Mouse (Mus musculus) kidney, adult 2 months (tissue): ENCODE data around the gene 2900011O08Rik. TPM values are rescaled to one million over a fixed set of nuclear protein-coding genes. Genes with fewer than 3 reads are reported as not detected.

Experiments used
- DNase-seq: peaks from one replicate; pipeline ENCODE4 v3.0.0; 2021
- H3K27ac ChIP-seq: fragments of 200-500 bp; 2 replicates; pipeline ENCODE4 v1.5.1; 2012; ENCODE audit warnings: low read depth, low read length, control low read depth, inconsistent platforms; ENCODE audit not compliant: insufficient read depth
- H3K27me3 ChIP-seq: fragments of 200-500 bp; replicated peaks from 2 replicates; pipeline ENCODE4 v1.6.1; 2012; ENCODE audit warnings: mild to moderate bottlenecking, moderate library complexity, low read length, inconsistent platforms; ENCODE audit not compliant: control insufficient read depth, insufficient read depth
- H3K36me3 ChIP-seq: fragments of 200-500 bp; 2 replicates; pipeline ENCODE4 v1.6.1; 2012; ENCODE audit warnings: mild to moderate bottlenecking, moderate library complexity, low read length, inconsistent platforms; ENCODE audit not compliant: control insufficient read depth, insufficient read depth
- H3K4me1 ChIP-seq: fragments of 200-500 bp; 2 replicates; pipeline ENCODE4 v1.6.1; 2011; ENCODE audit warnings: low read length; ENCODE audit not compliant: control insufficient read depth, insufficient read depth
- H3K4me3 ChIP-seq: fragments of 200-500 bp; 2 replicates; pipeline ENCODE4 v1.5.1; 2011; ENCODE audit warnings: mild to moderate bottlenecking, low read depth, low read length, control low read depth; ENCODE audit not compliant: insufficient read depth
- CTCF ChIP-seq: fragments of 200-500 bp; conservative IDR thresholded peaks from 2 replicates; pipeline ENCODE4 v1.5.1; 2011; ENCODE audit warnings: low read depth, mild to moderate bottlenecking, control low read depth, low read length, moderate library complexity, mixed read lengths; ENCODE audit not compliant: insufficient read depth, insufficient read length
- POLR2A ChIP-seq: fragments of 200-500 bp; IDR thresholded peaks from one replicate; pipeline ENCODE4 v1.6.1; 2011; ENCODE audit warnings: low read depth, low read length, control low read depth
- WGBS: fragments of 180-500 bp; shearing (Covaris S2); methylation state at CpG from one replicate; pipeline ENCODE4 v1.1.7; 2018; 5-methylcytosine and 5-hydroxymethylcytosine counted together
- polyA plus RNA-seq: library from polyadenylated mRNA; depleted of rRNA; stranded (reverse); fragments of >200 nt; gene quantifications from 2 replicates; pipeline ENCODE4 v1.2.3, GENCODE M21; 2012; rRNA removed

2900011O08Rik gene
- polyA plus RNA-seq, 1 experiment = 0.41 TPM

DNA sequence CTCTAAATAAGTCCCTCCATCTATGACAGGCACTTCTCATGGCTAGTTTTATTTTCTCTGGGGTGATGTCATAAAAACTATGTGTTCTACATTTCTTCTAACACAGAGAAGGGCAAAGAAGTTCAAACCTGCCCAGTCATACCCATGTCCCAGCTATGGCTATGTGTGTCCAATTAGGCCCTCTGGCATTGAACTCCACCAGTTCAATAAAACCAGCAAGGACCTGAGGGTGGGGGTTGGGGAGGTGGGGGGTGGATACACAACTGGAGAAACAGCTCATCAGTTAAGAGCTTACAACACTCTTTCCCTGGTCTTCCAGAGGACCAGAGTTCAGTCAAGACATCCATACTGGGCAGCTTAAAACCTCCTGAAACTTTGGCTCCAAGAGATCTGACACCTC is 152.7 kb downstream of the 2900011O08Rik start:
- no peaks in the 10 kb centered on the region for H3K4me1 ChIP-seq
- no peaks in the 10 kb centered on the region for H3K27me3 ChIP-seq
- no peak overlapping the region for H3K27ac ChIP-seq
- TF ChIP-seq CTCF (no peak), POLR2A (no peak)
- H3K36me3 ChIP-seq = peaks cover 10% of the 10 kb centered on the region
- no peak overlapping the region for H3K4me3 ChIP-seq
- no peak for DNase-seq

DNA sequence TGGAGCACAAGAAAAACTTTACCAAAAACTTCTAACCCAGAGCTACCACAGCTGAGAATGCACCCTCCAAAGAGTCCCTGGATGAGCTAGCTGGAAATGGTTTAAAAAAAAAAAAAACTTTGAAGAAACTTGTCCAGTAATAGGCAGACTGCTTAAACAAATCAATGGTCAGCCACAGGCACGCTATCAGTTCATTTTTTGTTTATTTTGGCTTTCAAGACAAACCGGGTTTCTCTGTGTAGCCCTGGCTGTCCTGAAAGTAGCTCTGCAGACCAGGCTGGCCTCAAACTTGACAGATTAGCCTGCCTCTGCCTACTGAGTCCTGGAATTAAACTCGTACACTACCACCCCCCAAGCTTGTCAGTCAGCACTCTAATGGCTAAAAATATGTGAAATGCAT is 156.9 kb downstream of the 2900011O08Rik start:
- Histone ChIP-seq H3K4me3 (no peak overlapping the region), H3K36me3 (peaks cover 14% of the 10 kb centered on the region), H3K27ac (no peak overlapping the region), H3K4me1 (no peaks in the 10 kb centered on the region), H3K27me3 (no peaks in the 10 kb centered on the region)
- TF ChIP-seq CTCF = no peak
- TF ChIP-seq POLR2A = no peak
- 85% methylated on average over 3 of the region's 3 CpGs for WGBS
- no peak for DNase-seq

DNA sequence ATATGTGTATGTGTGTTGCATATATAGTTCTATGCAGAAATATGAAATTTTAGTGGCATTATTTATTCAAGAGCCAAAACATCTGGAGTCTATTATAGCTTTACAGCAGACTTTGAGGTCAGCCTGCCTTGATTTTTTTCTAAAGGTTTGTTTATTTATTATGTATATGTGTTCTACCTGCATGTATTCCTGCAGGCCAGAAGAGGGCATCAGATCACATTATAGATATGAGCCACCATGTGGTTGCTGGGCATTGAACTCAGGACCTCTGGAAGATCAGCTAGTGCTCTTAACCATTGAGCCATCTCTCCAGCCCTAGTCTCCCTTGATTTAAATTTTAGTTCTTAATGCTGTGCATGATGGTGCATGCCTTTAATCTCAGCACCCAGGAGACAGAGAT is 161.3 kb downstream of the 2900011O08Rik start:
- no peak for DNase-seq
- TF ChIP-seq POLR2A (no peak), CTCF (no peak)
- H3K27ac ChIP-seq = no peak overlapping the region

More for the DNA sequence above, 161.3 kb downstream of the 2900011O08Rik start:
- Histone ChIP-seq H3K27me3 (no peaks in the 10 kb centered on the region), H3K36me3 (peaks cover 17% of the 10 kb centered on the region), H3K4me1 (no peaks in the 10 kb centered on the region), H3K4me3 (no peak overlapping the region)

Other genes with a start within 250 kb of the 2900011O08Rik start
- 9.2 and 11.0 TPM in 2 replicates for gene Rrn3, start 205.9 kb upstream of the 2900011O08Rik start, polyA plus RNA-seq
- gene Ntan1, start 167.8 kb upstream of the 2900011O08Rik start, polyA plus RNA-seq = 60.5 and 67.9 TPM in 2 replicates
- gene Pdxdc1, start 83.5 kb upstream of the 2900011O08Rik start, polyA plus RNA-seq = 77.3 and 85.4 TPM in 2 replicates
- 363 and 893 TPM in 2 replicates for gene Mpv17l, start 83.4 kb upstream of the 2900011O08Rik start, polyA plus RNA-seq
- gene Ifitm7, start 284 bp downstream of the 2900011O08Rik start, polyA plus RNA-seq = 0.09 and 0.20 TPM in 2 replicates
- gene Nde1, start 176.7 kb downstream of the 2900011O08Rik start, polyA plus RNA-seq = 22.0 and 23.6 TPM in 2 replicates
- 11.3 and 11.5 TPM in 2 replicates for gene Marf1, start 176.7 kb downstream of the 2900011O08Rik start, polyA plus RNA-seq